Mouse (Mus musculus) embryonic facial prominence, embryonic 12.5 days (tissue): Measurements from ENCODE around the gene Pomt2. TPM values are rescaled to one million over a fixed set of nuclear protein-coding genes. Genes with fewer than 3 reads are reported as not detected.

Experiments
- ATAC-seq: fragments of 200-750 bp; cut with Nextera tagmentation; 2 replicates; pipeline ENCODE4 v1.8.0; 2017; ENCODE audit not compliant: insufficient number of reproducible peaks, insufficient read depth, low FRiP score, low TSS enrichment
- H3K27ac ChIP-seq: fragments of 300-500 bp; sonication (generic); 2 replicates; pipeline ENCODE4 v1.5.1; 2016; ENCODE audit warnings: mild to moderate bottlenecking
- H3K27me3 ChIP-seq: fragments of 300-500 bp; sonication (generic); 2 replicates; pipeline ENCODE4 v1.6.1; 2016; ENCODE audit warnings: mild to moderate bottlenecking, moderate library complexity
- H3K36me3 ChIP-seq: fragments of 300-500 bp; sonication (generic); 2 replicates; pipeline ENCODE4 v1.6.1; 2016; ENCODE audit warnings: mild to moderate bottlenecking
- H3K4me1 ChIP-seq: fragments of 300-500 bp; sonication (generic); 2 replicates; pipeline ENCODE4 v1.6.1; 2016
- H3K4me2 ChIP-seq: fragments of 300-500 bp; sonication (generic); replicated peaks from 2 replicates; pipeline ENCODE4 v1.6.1; 2016; ENCODE audit warnings: mild to moderate bottlenecking, moderate library complexity
- H3K4me3 ChIP-seq: fragments of 300-500 bp; sonication (generic); 2 replicates; pipeline ENCODE4 v1.5.1; 2016; ENCODE audit warnings: mild to moderate bottlenecking
- H3K9ac ChIP-seq: fragments of 300-500 bp; sonication (generic); 2 replicates; pipeline ENCODE4 v1.6.1; 2016; ENCODE audit warnings: mild to moderate bottlenecking, moderate library complexity
- H3K9me3 ChIP-seq: fragments of 300-500 bp; sonication (generic); 2 replicates; pipeline ENCODE4 v1.6.1; 2016; ENCODE audit warnings: mild to moderate bottlenecking, moderate library complexity
- WGBS: fragments of 180-500 bp; shearing (Covaris S2); methylation state at CpG from one replicate; pipeline ENCODE4 v1.1.7; 2016; 5-methylcytosine and 5-hydroxymethylcytosine counted together
- polyA plus RNA-seq: library from polyadenylated mRNA; unstranded; fragments of >200 nt; fragmentation: Nextera tagmentation; extraction: Ambion mirVana; gene quantifications from 2 replicates; pipeline ENCODE4 v1.2.1, GENCODE M21; 2016

Pomt2 gene
- polyA plus RNA-seq, 1 experiment from 2014 or later: 17.3 TPM

- peaks cover 15% of the 10 kb centered on the region for H3K4me1 ChIP-seq
- H3K4me2 ChIP-seq: peak overlapping the region; percentile 66
- WGBS: 14% methylated on average over 15 of the region's 15 CpGs
- no peaks in the 10 kb centered on the region for H3K9me3 ChIP-seq
- peak overlapping the region; percentile 58 for H3K9ac ChIP-seq
- no peaks in the 10 kb centered on the region for H3K27me3 ChIP-seq
- H3K36me3 ChIP-seq: 0 out of 2 replicates have a peak, but pooled peaks cover 7% of the 10 kb centered on the region
- 0 out of 2 replicates have a peak, but pooled peaks have one; percentile 0 for ATAC-seq
- H3K4me3 ChIP-seq: peak overlapping the region; percentile 76
- H3K27ac ChIP-seq: peak overlapping the region; percentile 96
These were observed 368 bp upstream of the Pomt2 start for GRCm38 (mm10) chr12:87148136-87148535.

- WGBS: under 1% methylated on average over 27 of the region's 27 CpGs
- Histone ChIP-seq H3K27me3 (no peaks in the 10 kb centered on the region), H3K27ac (peak within 1 kb of the TSS; percentile 96), H3K9ac (peak within 1 kb of the TSS; percentile 58), H3K4me3 (peak within 1 kb of the TSS; percentile 76), H3K4me2 (peak within 1 kb of the TSS; percentile 66), H3K4me1 (peaks cover 15% of the 10 kb centered on the region), H3K9me3 (no peaks in the 10 kb centered on the region), H3K36me3 (0 out of 2 replicates have a peak, but pooled peaks cover 7% of the 10 kb centered on the region)
- peak; percentile 80 for ATAC-seq
These were observed 802 bp downstream of the Pomt2 start, which contains the start of gene Gstz1 for GRCm38 (mm10) chr12:87146966-87147365. Gstz1 (plus strand) TSS chr12:87147165.

- no peak overlapping the region for H3K4me3 ChIP-seq
- H3K4me1 ChIP-seq: peaks cover 7% of the 10 kb centered on the region
- no peaks in the 10 kb centered on the region for H3K36me3 ChIP-seq
- no peak overlapping the region for H3K27ac ChIP-seq
- ATAC-seq: no peak
- no peaks in the 10 kb centered on the region for H3K27me3 ChIP-seq
- no peaks in the 10 kb centered on the region for H3K9me3 ChIP-seq
- H3K4me2 ChIP-seq: no peak overlapping the region
- H3K9ac ChIP-seq: no peak overlapping the region
- WGBS: 78% methylated on average over 2 of the region's 2 CpGs
These were observed 5.6 kb downstream of the Pomt2 start for GRCm38 (mm10) chr12:87142156-87142555.

- no peaks in the 10 kb centered on the region for H3K27me3 ChIP-seq
- H3K4me3 ChIP-seq: no peak overlapping the region
- H3K4me1 ChIP-seq: no peaks in the 10 kb centered on the region
- 59% methylated on average over 2 of the region's 2 CpGs for WGBS
- H3K9me3 ChIP-seq: no peaks in the 10 kb centered on the region
- H3K36me3 ChIP-seq: no peaks in the 10 kb centered on the region; the same call in 1 of the 2 replicates
- no peak overlapping the region for H3K9ac ChIP-seq
- ATAC-seq: no peak
- no peak overlapping the region for H3K27ac ChIP-seq
- no peak overlapping the region for H3K4me2 ChIP-seq
These were observed 9.0 kb downstream of the Pomt2 start for GRCm38 (mm10) chr12:87138768-87139167.

GRCm38 (mm10) chr12:87138342-87138701 is 9.4 kb downstream of the Pomt2 start:
- Histone ChIP-seq H3K36me3 (no peaks in the 10 kb centered on the region; the same call in 1 of the 2 replicates), H3K9me3 (no peaks in the 10 kb centered on the region), H3K9ac (no peak overlapping the region), H3K4me3 (no peak overlapping the region), H3K4me2 (no peak overlapping the region), H3K27me3 (no peaks in the 10 kb centered on the region), H3K27ac (no peak overlapping the region), H3K4me1 (no peaks in the 10 kb centered on the region)
- 76% methylated on average over 2 of the region's 2 CpGs for WGBS
- no peak for ATAC-seq

GRCm38 (mm10) chr12:87137439-87138341 is 10.1 kb downstream of the Pomt2 start:
- Histone ChIP-seq H3K9ac (no peak overlapping the region), H3K9me3 (no peaks in the 10 kb centered on the region), H3K4me1 (no peaks in the 10 kb centered on the region), H3K4me2 (no peak overlapping the region), H3K27ac (no peak overlapping the region), H3K36me3 (no peaks in the 10 kb centered on the region; the same call in 1 of the 2 replicates), H3K27me3 (no peaks in the 10 kb centered on the region), H3K4me3 (no peak overlapping the region)
- 0 out of 2 replicates have a peak, but pooled peaks have one; percentile 52 for ATAC-seq
- 75% methylated on average over 15 of the region's 15 CpGs for WGBS

GRCm38 (mm10) chr12:87132784-87133183 is 15.0 kb downstream of the Pomt2 start:
- Histone ChIP-seq H3K4me3 (no peak overlapping the region), H3K27me3 (no peaks in the 10 kb centered on the region), H3K36me3 (peaks cover 9% of the 10 kb centered on the region; the same call in 1 of the 2 replicates), H3K9ac (no peak overlapping the region), H3K9me3 (no peaks in the 10 kb centered on the region), H3K27ac (no peak overlapping the region), H3K4me2 (no peak overlapping the region), H3K4me1 (no peaks in the 10 kb centered on the region)
- 92% methylated on average over 9 of the region's 9 CpGs for WGBS
- no peak for ATAC-seq

- peaks cover 9% of the 10 kb centered on the region; the same call in 1 of the 2 replicates for H3K36me3 ChIP-seq
These were observed 15.6 kb downstream of the Pomt2 start for GRCm38 (mm10) chr12:87132210-87132609.

GRCm38 (mm10) chr12:87131619-87132018 is 16.1 kb downstream of the Pomt2 start:
- Histone ChIP-seq H3K36me3 (peaks cover 9% of the 10 kb centered on the region; the same call in 1 of the 2 replicates), H3K9ac (no peak overlapping the region), H3K27ac (no peak overlapping the region), H3K4me2 (no peak overlapping the region), H3K9me3 (no peaks in the 10 kb centered on the region), H3K4me3 (no peak overlapping the region), H3K27me3 (no peaks in the 10 kb centered on the region), H3K4me1 (no peaks in the 10 kb centered on the region)
- 67% methylated on average over 3 of the region's 3 CpGs for WGBS
- no peak for ATAC-seq

More at GRCm38 (mm10) chr12:87132210-87132609, 15.6 kb downstream of the Pomt2 start:
- no peak for ATAC-seq
- Histone ChIP-seq H3K4me3 (no peak overlapping the region), H3K27ac (no peak overlapping the region), H3K4me2 (no peak overlapping the region), H3K9ac (no peak overlapping the region), H3K4me1 (no peaks in the 10 kb centered on the region), H3K27me3 (no peaks in the 10 kb centered on the region), H3K9me3 (no peaks in the 10 kb centered on the region)
- 91% methylated on average over 6 of the region's 6 CpGs for whole genome bisulfite sequencing

- no peaks in the 10 kb centered on the region for H3K4me1 ChIP-seq
- H3K4me2 ChIP-seq: no peak overlapping the region
- no peak overlapping the region for H3K9ac ChIP-seq
- ATAC-seq: no peak
- no peaks in the 10 kb centered on the region for H3K27me3 ChIP-seq
- H3K36me3 ChIP-seq: peaks cover 9% of the 10 kb centered on the region; the same call in 1 of the 2 replicates
- H3K27ac ChIP-seq: no peak overlapping the region
- H3K9me3 ChIP-seq: no peaks in the 10 kb centered on the region
- H3K4me3 ChIP-seq: no peak overlapping the region
- WGBS: 85% methylated on average over 2 of the region's 2 CpGs
These were observed 16.6 kb downstream of the Pomt2 start for GRCm38 (mm10) chr12:87131181-87131580.

- Histone ChIP-seq H3K4me3 (no peak overlapping the region), H3K27ac (no peak overlapping the region), H3K27me3 (no peaks in the 10 kb centered on the region), H3K9me3 (no peaks in the 10 kb centered on the region), H3K36me3 (peaks cover 9% of the 10 kb centered on the region; the same call in 1 of the 2 replicates), H3K4me2 (no peak overlapping the region), H3K9ac (no peak overlapping the region), H3K4me1 (no peaks in the 10 kb centered on the region)
- ATAC-seq: no peak
- WGBS: 93% methylated on average over 4 of the region's 4 CpGs
These were observed 17.5 kb downstream of the Pomt2 start for GRCm38 (mm10) chr12:87130224-87130623.

GRCm38 (mm10) chr12:87127256-87127655 is 20.5 kb downstream of the Pomt2 start:
- Histone ChIP-seq H3K4me3 (no peak overlapping the region), H3K9ac (no peak overlapping the region), H3K9me3 (no peaks in the 10 kb centered on the region), H3K27me3 (no peaks in the 10 kb centered on the region), H3K4me1 (no peaks in the 10 kb centered on the region), H3K27ac (no peak overlapping the region), H3K36me3 (peaks cover 15% of the 10 kb centered on the region; the same call in 1 of the 2 replicates), H3K4me2 (no peak overlapping the region)
- WGBS: 57% methylated on average over 4 of the region's 4 CpGs
- no peak for ATAC-seq
